Mouse (Mus musculus): ENCODE results near the gene Gm10842. TPM values are rescaled to one million over a fixed set of nuclear protein-coding genes. Genes with fewer than 3 reads are reported as not detected.
"Not testable (repeated sequence)": the region's sequence is repeated elsewhere in the genome, so short reads cannot be mapped to it uniquely, and the experiment has no call there.

The Gm10842 gene
- not detected for total RNA-seq (2021)
- long read RNA-seq, experiment 1 = 0 reads
- long read RNA-seq, experiment 2 = 0 reads

- no peak within 1 kb of the TSS for H3K4me3 ChIP-seq
- no peak for TF ChIP-seq CTCF (conservative IDR thresholded peaks at IDR 0.05)
- no peak for DNase-seq (ENCODE audit: low spot score in 2 of 2)
- H3K27ac ChIP-seq = no peak within 1 kb of the TSS
Measured at GRCm38 (mm10) chr11:105146593-105146992, at the start of gene Gm10842. Gm10842 (plus strand) TSS chr11:105146893.

GRCm38 (mm10) chr11:105112448-105112847, 34.2 kb upstream of the Gm10842 start:
- DNase-seq (ENCODE audit: low spot score in 2 of 2); H3K27ac ChIP-seq; H3K4me3 ChIP-seq: not testable (repeated sequence)

- no peak for DNase-seq (ENCODE audit: low spot score in 2 of 2)
- no peak for TF ChIP-seq CTCF (conservative IDR thresholded peaks at IDR 0.05)
- Histone ChIP-seq H3K4me3 (no peak overlapping the region), H3K27ac (no peak overlapping the region)
Measured at GRCm38 (mm10) chr11:105117814-105118213, 28.9 kb upstream of the Gm10842 start.

GRCm38 (mm10) chr11:105120551-105121061, 26.1 kb upstream of the Gm10842 start:
- no peak for TF ChIP-seq CTCF (conservative IDR thresholded peaks at IDR 0.05)
- DNase-seq (ENCODE audit: low spot score in 2 of 2) = no peak
- H3K27ac ChIP-seq = no peak overlapping the region
- no peak overlapping the region for H3K4me3 ChIP-seq

- not testable (repeated sequence) for DNase-seq (ENCODE audit: low spot score in 2 of 2); H3K4me3 ChIP-seq; H3K27ac ChIP-seq
- peak; percentile 53 for TF ChIP-seq CTCF (conservative IDR thresholded peaks at IDR 0.05)
Measured at GRCm38 (mm10) chr11:105121792-105122191, 24.9 kb upstream of the Gm10842 start.

GRCm38 (mm10) chr11:105123986-105124385, 22.7 kb upstream of the Gm10842 start:
- TF ChIP-seq CTCF (conservative IDR thresholded peaks at IDR 0.05) = peak; percentile 76
- no peak overlapping the region for H3K27ac ChIP-seq
- DNase-seq (ENCODE audit: low spot score in 2 of 2) = no peak
- no peak overlapping the region for H3K4me3 ChIP-seq

- peak; percentile 84 for TF ChIP-seq CTCF (conservative IDR thresholded peaks at IDR 0.05)
- H3K4me3 ChIP-seq = peak within 1 kb of the TSS; percentile 91
- H3K27ac ChIP-seq = peak within 1 kb of the TSS; percentile 90
- peak; percentile 81 to 86 for DNase-seq (ENCODE audit: low spot score in 2 of 2)
Measured at GRCm38 (mm10) chr11:105125735-105126519, 20.8 kb upstream of the Gm10842 start, which contains the start of gene Mettl2. Mettl2 (plus strand) TSS chr11:105126425.

GRCm38 (mm10) chr11:105126520-105127029, 20.1 kb upstream of the Gm10842 start:
- peak overlapping the region; percentile 91 for H3K4me3 ChIP-seq
- no peak for DNase-seq (ENCODE audit: low spot score in 2 of 2)
- no peak for TF ChIP-seq CTCF (conservative IDR thresholded peaks at IDR 0.05)
- H3K27ac ChIP-seq = peak overlapping the region; percentile 67; the same call in 1 of the 2 replicates

GRCm38 (mm10) chr11:105135692-105136091, 11.0 kb upstream of the Gm10842 start:
- TF ChIP-seq CTCF (conservative IDR thresholded peaks at IDR 0.05) = no peak
- DNase-seq (ENCODE audit: low spot score in 2 of 2) = no peak
- Histone ChIP-seq H3K27ac (no peak overlapping the region), H3K4me3 (no peak overlapping the region)

GRCm38 (mm10) chr11:105137255-105137654, 9.4 kb upstream of the Gm10842 start:
- H3K27ac ChIP-seq; H3K4me3 ChIP-seq; DNase-seq (ENCODE audit: low spot score in 2 of 2): not testable (repeated sequence)

- not testable (repeated sequence) for H3K27ac ChIP-seq; DNase-seq (ENCODE audit: low spot score in 2 of 2); H3K4me3 ChIP-seq
Measured at GRCm38 (mm10) chr11:105140512-105140911, 6.2 kb upstream of the Gm10842 start.

GRCm38 (mm10) chr11:105141115-105141514, 5.6 kb upstream of the Gm10842 start:
- H3K27ac ChIP-seq = no peak overlapping the region
- no peak for DNase-seq (ENCODE audit: low spot score in 2 of 2)
- no peak for TF ChIP-seq CTCF (conservative IDR thresholded peaks at IDR 0.05)
- no peak overlapping the region for H3K4me3 ChIP-seq

- DNase-seq (ENCODE audit: low spot score in 2 of 2) = no peak
- no peak overlapping the region for H3K27ac ChIP-seq
- no peak overlapping the region for H3K4me3 ChIP-seq
- no peak for TF ChIP-seq CTCF (conservative IDR thresholded peaks at IDR 0.05)
Measured at GRCm38 (mm10) chr11:105143564-105143963, 3.1 kb upstream of the Gm10842 start.

- Histone ChIP-seq H3K27ac (no peak overlapping the region), H3K4me3 (no peak overlapping the region)
- TF ChIP-seq CTCF (conservative IDR thresholded peaks at IDR 0.05) = no peak
- no peak for DNase-seq (ENCODE audit: low spot score in 2 of 2)
Measured at GRCm38 (mm10) chr11:105144084-105144483, 2.6 kb upstream of the Gm10842 start.
